Mouse (Mus musculus): ENCODE results near the gene Ccdc130. TPM values are rescaled to one million over a fixed set of nuclear protein-coding genes. Genes with fewer than 3 reads are reported as not detected.

The Ccdc130 gene
- 15.2 TPM for polyA plus RNA-seq (2014; fragmentation: Illumina TruSeq; extraction: RNeasy Lipid Tissue Mini Kit (QIAGEN cat#74804); ENCODE audit: low read depth, low replicate concordance)

DNA sequence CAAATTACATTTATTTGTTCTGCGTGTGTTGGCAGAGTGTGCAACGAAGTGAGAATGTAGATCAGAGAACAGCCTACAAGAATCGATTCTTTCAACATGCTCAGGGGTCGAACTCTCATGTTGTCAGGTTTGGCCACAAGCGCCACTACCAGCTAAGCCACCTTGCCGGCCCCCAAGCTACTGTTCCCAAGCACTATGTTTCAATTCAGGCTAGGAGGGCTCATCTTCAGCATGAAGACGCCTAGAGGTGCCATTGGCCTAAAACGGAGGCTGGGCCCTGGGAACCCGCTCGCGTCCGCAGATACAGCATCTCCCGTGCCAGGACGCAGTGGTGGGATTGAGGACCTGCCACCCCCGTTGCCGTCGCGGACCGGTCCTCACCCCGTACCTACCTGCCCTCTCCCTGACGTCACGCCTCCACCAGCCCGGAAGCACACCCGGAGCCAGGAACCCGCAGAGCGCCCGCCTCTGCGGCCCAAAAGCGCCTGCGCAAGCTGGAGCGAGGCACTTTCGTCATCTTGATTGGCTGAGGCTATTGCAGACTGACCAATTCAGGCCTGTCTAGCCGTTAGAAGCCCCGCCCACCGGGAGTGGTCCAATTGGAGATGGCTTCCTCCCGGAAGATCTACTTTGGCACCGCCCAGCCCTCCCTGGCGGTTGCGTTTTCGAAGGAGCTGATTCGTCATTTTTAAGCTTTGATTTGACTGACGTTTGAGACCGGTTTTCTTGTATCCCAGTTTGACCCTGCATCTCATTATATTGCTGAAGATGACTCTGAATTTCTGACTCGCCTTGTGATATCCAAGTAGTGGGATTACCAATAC is at the start of gene Ccdc130:
Gene Ccdc130 (minus strand): TSS at position 431 of the 824 bp plus-strand sequence.

DNA sequence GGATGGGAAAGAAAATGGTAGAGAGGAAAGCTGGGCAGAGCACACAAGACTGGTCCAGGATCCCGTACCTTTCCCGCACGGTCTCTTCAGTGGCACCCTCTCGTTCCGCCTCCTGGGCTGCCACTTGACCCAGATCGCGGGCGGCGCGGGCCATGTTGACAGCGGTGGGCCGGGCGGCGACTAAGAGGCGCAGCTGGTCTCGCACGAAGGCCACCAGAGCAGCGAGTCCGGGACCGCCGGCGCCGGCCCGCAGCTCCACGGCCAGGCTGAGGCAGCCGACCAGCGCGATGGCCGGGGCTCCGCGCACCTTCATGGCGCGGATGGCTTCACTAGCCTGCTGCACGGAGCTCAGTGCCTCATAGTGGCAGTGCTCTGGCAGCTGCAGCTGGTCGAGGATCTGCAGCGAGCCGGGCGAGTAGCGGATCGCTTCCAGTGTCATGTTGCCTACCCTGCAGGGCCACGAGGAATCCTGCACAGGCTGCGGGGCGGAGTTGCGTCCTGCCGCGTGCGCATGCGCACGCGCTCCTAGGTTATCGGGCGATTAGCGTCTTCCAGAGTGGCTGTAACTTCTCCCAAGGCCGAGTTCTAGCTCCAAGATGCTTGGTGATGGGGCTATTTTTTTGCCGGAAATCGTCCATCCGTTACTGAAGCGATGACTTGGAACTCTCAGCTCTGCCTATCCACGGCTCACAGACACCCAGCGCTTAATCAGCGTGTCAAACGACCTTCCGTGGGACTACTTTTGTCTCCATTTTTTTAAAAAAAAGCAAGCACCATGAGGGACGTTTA is 13.2 kb downstream of the Ccdc130 start, which contains the start of gene Mri1:
Gene Mri1 (minus strand): TSS at position 505 of the 789 bp plus-strand sequence.

DNA sequence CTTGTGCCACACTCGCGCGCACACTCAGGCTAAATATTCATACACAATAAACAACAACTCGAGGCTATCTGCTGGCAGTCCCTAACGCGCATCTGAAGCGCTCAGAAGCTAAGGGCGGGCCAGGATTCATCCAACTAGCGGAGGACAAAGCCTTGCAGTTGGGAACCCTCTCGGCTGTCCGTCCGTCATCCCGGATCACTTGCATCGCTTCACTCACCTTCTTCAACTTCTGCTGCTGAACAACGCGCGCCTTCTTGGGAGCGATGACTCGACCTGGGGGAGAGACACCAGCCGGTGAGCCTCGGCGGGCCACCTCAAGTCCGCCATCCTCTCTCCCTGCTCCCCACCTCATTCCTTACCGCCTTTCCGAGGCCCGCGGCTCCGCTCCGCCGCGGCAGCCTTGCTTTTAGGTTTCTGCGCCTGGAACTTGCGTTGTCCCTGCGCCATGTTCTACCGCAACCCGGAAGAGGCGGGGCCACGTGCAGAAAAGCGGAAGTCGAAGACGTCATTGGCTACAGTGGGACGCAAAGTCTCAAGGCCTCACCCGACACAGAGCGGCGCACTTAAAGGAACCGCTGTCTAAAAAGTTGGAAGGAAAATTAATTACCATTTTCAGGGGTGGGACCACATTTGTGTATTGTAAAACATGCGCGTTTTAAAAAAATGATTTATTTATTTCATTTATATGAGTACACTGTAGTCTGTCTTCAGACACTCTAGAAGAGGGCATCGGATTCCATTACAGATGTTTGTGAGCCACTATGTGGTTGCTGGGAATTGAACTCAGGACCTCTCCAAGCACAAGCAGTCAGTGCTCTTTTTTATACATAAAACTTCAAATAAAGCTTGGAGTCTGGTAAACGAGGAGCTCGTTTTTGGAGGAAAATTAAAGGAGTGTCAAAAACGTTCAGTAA is 20.7 kb downstream of the Ccdc130 start, which contains the start of gene D8Ertd738e:
Gene D8Ertd738e (minus strand): TSS at position 463 of the 914 bp plus-strand sequence.

DNA sequence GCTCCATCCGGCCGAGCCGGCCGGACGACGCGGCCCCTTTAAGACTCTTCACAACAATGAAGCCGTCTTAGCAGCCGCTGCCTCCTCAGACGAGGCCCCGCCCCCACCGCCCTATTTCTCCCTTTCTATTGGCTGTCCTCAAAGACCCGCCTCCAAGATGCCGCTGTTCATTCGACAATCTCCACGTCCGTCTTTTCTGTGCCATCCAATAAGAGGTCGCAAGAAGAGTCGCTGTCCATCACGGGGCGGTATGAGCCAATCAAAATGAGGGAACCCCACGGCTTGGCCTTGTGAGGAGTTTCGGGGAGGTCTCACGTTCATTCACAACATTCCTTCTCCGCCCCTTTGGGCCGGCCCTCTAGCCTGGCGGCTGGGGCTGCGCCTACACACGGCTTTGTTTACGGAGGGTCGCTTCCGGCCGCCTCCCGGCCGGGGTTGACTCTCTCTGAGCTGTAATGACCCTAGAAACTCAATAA is 33.1 kb downstream of the Ccdc130 start, which contains the start of gene Zswim4:
Gene Zswim4 (minus strand): TSS at position 58 of the 476 bp plus-strand sequence.

Other genes with a start within 250 kb of the Ccdc130 start
- 1.3 TPM for gene Palm3, start 248.9 kb downstream of the Ccdc130 start, polyA plus RNA-seq (2014; fragmentation: Illumina TruSeq; extraction: RNeasy Lipid Tissue Mini Kit (QIAGEN cat#74804); ENCODE audit: low read depth, low replicate concordance)
- 1.6 TPM for gene Il27ra, start 227.8 kb downstream of the Ccdc130 start, polyA plus RNA-seq (2014; fragmentation: Illumina TruSeq; extraction: RNeasy Lipid Tissue Mini Kit (QIAGEN cat#74804); ENCODE audit: low read depth, low replicate concordance)
- gene Rln3, start 225.4 kb downstream of the Ccdc130 start, polyA plus RNA-seq (2014; fragmentation: Illumina TruSeq; extraction: RNeasy Lipid Tissue Mini Kit (QIAGEN cat#74804); ENCODE audit: low read depth, low replicate concordance): not detected
- 2.3 TPM for gene Gm10643, start 205.2 kb downstream of the Ccdc130 start, polyA plus RNA-seq (2014; fragmentation: Illumina TruSeq; extraction: RNeasy Lipid Tissue Mini Kit (QIAGEN cat#74804); ENCODE audit: low read depth, low replicate concordance)
- gene Rfx1, start 203.5 kb downstream of the Ccdc130 start, polyA plus RNA-seq (2014; fragmentation: Illumina TruSeq; extraction: RNeasy Lipid Tissue Mini Kit (QIAGEN cat#74804); ENCODE audit: low read depth, low replicate concordance): 11.2 TPM
- gene Dcaf15, start 165.6 kb downstream of the Ccdc130 start, polyA plus RNA-seq (2014; fragmentation: Illumina TruSeq; extraction: RNeasy Lipid Tissue Mini Kit (QIAGEN cat#74804); ENCODE audit: low read depth, low replicate concordance): 14.2 TPM
- gene Podnl1, start 144.4 kb downstream of the Ccdc130 start, polyA plus RNA-seq (2014; fragmentation: Illumina TruSeq; extraction: RNeasy Lipid Tissue Mini Kit (QIAGEN cat#74804); ENCODE audit: low read depth, low replicate concordance): 0.40 TPM
- gene Cc2d1a, start 122.4 kb downstream of the Ccdc130 start, polyA plus RNA-seq (2014; fragmentation: Illumina TruSeq; extraction: RNeasy Lipid Tissue Mini Kit (QIAGEN cat#74804); ENCODE audit: low read depth, low replicate concordance): 21.9 TPM
- 2.8 TPM for gene 4930432K21Rik, start 122.4 kb downstream of the Ccdc130 start, polyA plus RNA-seq (2014; fragmentation: Illumina TruSeq; extraction: RNeasy Lipid Tissue Mini Kit (QIAGEN cat#74804); ENCODE audit: low read depth, low replicate concordance)
- gene Nanos3, start 85.2 kb downstream of the Ccdc130 start, polyA plus RNA-seq (2014; fragmentation: Illumina TruSeq; extraction: RNeasy Lipid Tissue Mini Kit (QIAGEN cat#74804); ENCODE audit: low read depth, low replicate concordance): not detected
- gene Zswim4, start 33.3 kb downstream of the Ccdc130 start, polyA plus RNA-seq (2014; fragmentation: Illumina TruSeq; extraction: RNeasy Lipid Tissue Mini Kit (QIAGEN cat#74804); ENCODE audit: low read depth, low replicate concordance): 5.1 TPM
- gene D8Ertd738e, start 20.7 kb downstream of the Ccdc130 start, polyA plus RNA-seq (2014; fragmentation: Illumina TruSeq; extraction: RNeasy Lipid Tissue Mini Kit (QIAGEN cat#74804); ENCODE audit: low read depth, low replicate concordance): 193 TPM
- 18.5 TPM for gene Mri1, start 13.1 kb downstream of the Ccdc130 start, polyA plus RNA-seq (2014; fragmentation: Illumina TruSeq; extraction: RNeasy Lipid Tissue Mini Kit (QIAGEN cat#74804); ENCODE audit: low read depth, low replicate concordance)
- gene Cacna1a, start 118.1 kb upstream of the Ccdc130 start, polyA plus RNA-seq (2014; fragmentation: Illumina TruSeq; extraction: RNeasy Lipid Tissue Mini Kit (QIAGEN cat#74804); ENCODE audit: low read depth, low replicate concordance): 7.9 TPM